Mouse (Mus musculus) liver, embryonic 13.5 days (tissue): ENCODE measurements around the gene Hoxb9. TPM values are rescaled to one million over a fixed set of nuclear protein-coding genes. Genes with fewer than 3 reads are reported as not detected.

Experiments used
- ATAC-seq: fragments of 200-750 bp; cut with Nextera tagmentation; 2 replicates; pipeline ENCODE4 v1.8.0; 2017; ENCODE audit warnings: low read depth, mild to moderate bottlenecking, moderate number of reproducible peaks, moderate library complexity
- DNase-seq: peaks from one replicate; pipeline ENCODE4 v3.0.0; 2022
- H3K27ac ChIP-seq: fragments of 300-500 bp; sonication (generic); 2 replicates; pipeline ENCODE4 v1.5.1; 2015; ENCODE audit warnings: moderate library complexity, mild to moderate bottlenecking, inconsistent platforms
- H3K27me3 ChIP-seq: fragments of 300-500 bp; sonication (generic); 2 replicates; pipeline ENCODE4 v1.6.1; 2015; ENCODE audit warnings: mild to moderate bottlenecking, inconsistent platforms
- H3K36me3 ChIP-seq: fragments of 300-500 bp; sonication (generic); 2 replicates; pipeline ENCODE4 v1.6.1; 2015; ENCODE audit warnings: mild to moderate bottlenecking, inconsistent platforms
- H3K4me1 ChIP-seq: fragments of 300-500 bp; sonication (generic); replicated peaks from 2 replicates; pipeline ENCODE4 v1.6.1; 2015; ENCODE audit warnings: inconsistent platforms
- H3K4me2 ChIP-seq: fragments of 300-500 bp; sonication (generic); 2 replicates; pipeline ENCODE4 v1.6.1; 2015; ENCODE audit warnings: inconsistent platforms, mild to moderate bottlenecking, moderate library complexity
- H3K4me3 ChIP-seq: fragments of 300-500 bp; sonication (generic); replicated peaks from 2 replicates; pipeline ENCODE4 v1.5.1; 2015; ENCODE audit warnings: mild to moderate bottlenecking, inconsistent platforms
- H3K9ac ChIP-seq: fragments of 300-500 bp; sonication (generic); 2 replicates; pipeline ENCODE4 v1.6.1; 2015; ENCODE audit warnings: mild to moderate bottlenecking, inconsistent platforms
- H3K9me3 ChIP-seq: fragments of 300-500 bp; sonication (generic); replicated peaks from 2 replicates; pipeline ENCODE4 v1.6.1; 2016; ENCODE audit warnings: inconsistent platforms
- WGBS: fragments of 180-500 bp; shearing (Covaris S2); methylation state at CpG from one replicate; pipeline ENCODE4 v1.1.7; 2015; ENCODE audit not compliant: insufficient replicate concordance; 5-methylcytosine and 5-hydroxymethylcytosine counted together
- microRNA counts: library from miRNA; unstranded; fragments of <30 nt; microRNA quantifications from one replicate; lab custom pipeline; 2016
- microRNA-seq: library from miRNA; unstranded; fragments of <30 nt; microRNA quantifications from one replicate; pipeline ENCODE4, GENCODE M21; 2016
- polyA plus RNA-seq: library from polyadenylated mRNA; unstranded; fragments of >200 nt; fragmentation: Nextera tagmentation; extraction: Ambion mirVana; gene quantifications from 2 replicates; pipeline ENCODE4 v1.2.1, GENCODE M21; 2015

Gene Hoxb9
- polyA plus RNA-seq, 1 experiment from 2014 or later = 0.06 TPM

GRCm38 (mm10) chr11:96321846-96322245 lies 50.6 kb downstream of the Hoxb9 start:
- no peak for DNase-seq
- Histone ChIP-seq H3K27ac (no peak overlapping the region), H3K4me3 (no peak overlapping the region), H3K9ac (no peak overlapping the region), H3K4me1 (no peaks in the 10 kb centered on the region), H3K9me3 (no peaks in the 10 kb centered on the region), H3K4me2 (no peak overlapping the region), H3K36me3 (no peaks in the 10 kb centered on the region), H3K27me3 (peaks cover 98% of the 10 kb centered on the region)
- ATAC-seq = no peak
- 43% methylated on average over 5 of the region's 5 CpGs for WGBS

- WGBS = 40% methylated on average over 6 of the region's 6 CpGs
Observed at GRCm38 (mm10) chr11:96322738-96323137, 51.5 kb downstream of the Hoxb9 start.

GRCm38 (mm10) chr11:96323154-96323553 lies 51.9 kb downstream of the Hoxb9 start, which contains the start of gene Hoxb3:
Gene Hoxb3 (plus strand): TSS chr11:96323326.
- DNase-seq (no peak), ATAC-seq (no peak)
- peaks cover 98% of the 10 kb centered on the region for H3K27me3 ChIP-seq
- no peak within 1 kb of the TSS for H3K4me2 ChIP-seq
- H3K9me3 ChIP-seq = no peaks in the 10 kb centered on the region
- 52% methylated on average over 10 of the region's 10 CpGs for WGBS
- no peak within 1 kb of the TSS for H3K9ac ChIP-seq
- no peaks in the 10 kb centered on the region for H3K36me3 ChIP-seq
- H3K4me1 ChIP-seq = no peaks in the 10 kb centered on the region
- H3K4me3 ChIP-seq = no peak within 1 kb of the TSS
- no peak within 1 kb of the TSS for H3K27ac ChIP-seq

More at GRCm38 (mm10) chr11:96322738-96323137, 51.5 kb downstream of the Hoxb9 start:
- Histone ChIP-seq H3K4me1 (no peaks in the 10 kb centered on the region), H3K9me3 (no peaks in the 10 kb centered on the region), H3K27ac (no peak overlapping the region), H3K27me3 (peaks cover 98% of the 10 kb centered on the region), H3K9ac (no peak overlapping the region), H3K4me2 (no peak overlapping the region), H3K36me3 (no peaks in the 10 kb centered on the region), H3K4me3 (no peak overlapping the region)
- DNase-seq (no peak), ATAC-seq (no peak)

- Histone ChIP-seq H3K4me2 (no peak overlapping the region), H3K9ac (no peak overlapping the region), H3K27ac (no peak overlapping the region; the same call in 1 of the 2 replicates), H3K4me3 (no peak overlapping the region), H3K4me1 (no peaks in the 10 kb centered on the region), H3K27me3 (peaks cover 98% of the 10 kb centered on the region), H3K9me3 (no peaks in the 10 kb centered on the region), H3K36me3 (no peaks in the 10 kb centered on the region)
- DNase-seq = no peak
- ATAC-seq = no peak
- 18% methylated on average over 5 of the region's 5 CpGs for WGBS
Observed at GRCm38 (mm10) chr11:96324125-96324524, 52.9 kb downstream of the Hoxb9 start.

GRCm38 (mm10) chr11:96324965-96325364 lies 53.7 kb downstream of the Hoxb9 start:
- Histone ChIP-seq H3K4me2 (no peak overlapping the region), H3K36me3 (no peaks in the 10 kb centered on the region), H3K4me1 (no peaks in the 10 kb centered on the region), H3K27me3 (peaks cover 96% of the 10 kb centered on the region), H3K4me3 (no peak overlapping the region), H3K27ac (no peak overlapping the region), H3K9ac (no peak overlapping the region), H3K9me3 (no peaks in the 10 kb centered on the region)
- ATAC-seq (no peak), DNase-seq (no peak)
- 28% methylated on average over 8 of the region's 8 CpGs for WGBS

GRCm38 (mm10) chr11:96325747-96326212 lies 54.5 kb downstream of the Hoxb9 start:
- Histone ChIP-seq H3K27ac (no peak overlapping the region), H3K4me2 (peak overlapping the region; percentile 23; the same call in 1 of the 2 replicates), H3K9me3 (no peaks in the 10 kb centered on the region), H3K27me3 (peaks cover 96% of the 10 kb centered on the region), H3K4me1 (no peaks in the 10 kb centered on the region), H3K36me3 (no peaks in the 10 kb centered on the region), H3K4me3 (no peak overlapping the region), H3K9ac (0 out of 2 replicates have a peak overlapping the region, but pooled peaks have one; percentile 13)
- ATAC-seq (no peak), DNase-seq (no peak)
- WGBS = 42% methylated on average over 22 of the region's 22 CpGs

MicroRNAs within 50 kb of the gene (microRNA counts, 519-probe panel; counts per million panel counts)
- microRNA mmu-miR-10a (lab: Ali Mortazavi, UCI) = 4,216 counts per million, percentile 35 among the panel's probes with 10 or more counts
- 114 counts per million for microRNA mmu-miR-196a (lab: Ali Mortazavi, UCI)

Small RNAs within 50 kb of the gene (microRNA-seq; reads per million reads assigned to microRNA genes)
- gene Mir10a (10,045 reads per million, percentile 92 among the genes with 10 or more reads in this experiment), gene Mir196a-1 (not detected)

Other genes starting within 250 kb of the Hoxb9 start
- not detected in 2 replicates for gene Gip, start 246.9 kb upstream of the Hoxb9 start, polyA plus RNA-seq
- gene Snf8, start 236.6 kb upstream of the Hoxb9 start, polyA plus RNA-seq = 87.0 and 88.9 TPM in 2 replicates
- 13.7 and 15.2 TPM in 2 replicates for gene Ube2z, start 206.1 kb upstream of the Hoxb9 start, polyA plus RNA-seq
- 578 and 628 TPM in 2 replicates for gene Atp5g1, start 195.8 kb upstream of the Hoxb9 start, polyA plus RNA-seq
- not detected in 2 replicates for gene Calcoco2, start 159.5 kb upstream of the Hoxb9 start, polyA plus RNA-seq
- not detected in 2 replicates for gene Ttll6, start 137.7 kb upstream of the Hoxb9 start, polyA plus RNA-seq
- not detected in 2 replicates for gene Hoxb13, start 77.1 kb upstream of the Hoxb9 start, polyA plus RNA-seq
- gene Hoxb8, start 10.4 kb downstream of the Hoxb9 start, polyA plus RNA-seq = 0.06 TPM in 1 of 2 replicates, not detected in the other
- gene Hoxb7, start 15.2 kb downstream of the Hoxb9 start, polyA plus RNA-seq = 0.16 and 0.32 TPM in 2 replicates
- 0.07 and 0.14 TPM in 2 replicates for gene Hoxb6, start 21.0 kb downstream of the Hoxb9 start, polyA plus RNA-seq
- 0.44 and 0.58 TPM in 2 replicates for gene Hoxb5, start 31.9 kb downstream of the Hoxb9 start, polyA plus RNA-seq
- 0.16 and 0.20 TPM in 2 replicates for gene Hoxb4, start 46.8 kb downstream of the Hoxb9 start, polyA plus RNA-seq
- gene Hoxb3, start 51.9 kb downstream of the Hoxb9 start, polyA plus RNA-seq = 0.08 and 0.13 TPM in 2 replicates
- gene Hoxb2, start 79.1 kb downstream of the Hoxb9 start, polyA plus RNA-seq = 1.2 and 1.7 TPM in 2 replicates
- gene Hoxb1, start 94.3 kb downstream of the Hoxb9 start, polyA plus RNA-seq = 0.05 and 0.08 TPM in 2 replicates
- gene Skap1, start 193.1 kb downstream of the Hoxb9 start, polyA plus RNA-seq = 0.22 and 0.29 TPM in 2 replicates